Mouse (Mus musculus) MEL (cell line): ENCODE measurements around the gene Tax1bp3. TPM values are rescaled to one million over a fixed set of nuclear protein-coding genes. Genes with fewer than 3 reads are reported as not detected.

ENCODE experiments used
- DNase-seq: peaks from one replicate; pipeline ENCODE4 v3.0.0; 2011; ENCODE audit warnings: low read depth, low spot score
- H3K27ac ChIP-seq: 2 replicates; pipeline ENCODE4 v1.5.1; 2012; ENCODE audit warnings: low read depth, mild to moderate bottlenecking, control low read depth, low read length, moderate library complexity; ENCODE audit not compliant: control insufficient read depth
- H3K27me3 ChIP-seq, 2 experiments: fragments of 150-350 bp in 1 of 2; sonication (generic) in 1 of 2; 2 replicates each; pipeline ENCODE4 v1.6.1; 2012; ENCODE audit warnings: low read length in 2 of 2, mild to moderate bottlenecking in 2 of 2, improper control_type of control experiment in 1 of 2, moderate library complexity in 1 of 2; ENCODE audit not compliant: insufficient read depth in 2 of 2, control insufficient read depth in 1 of 2
- H3K36me3 ChIP-seq, 2 experiments: 2 replicates each; pipeline ENCODE4 v1.6.1; 2012 to 2014; ENCODE audit warnings: low read length in 2 of 2, improper control_type of control experiment in 1 of 2, inconsistent platforms in 1 of 2, mild to moderate bottlenecking in 1 of 2; ENCODE audit not compliant: insufficient read depth in 2 of 2, control insufficient read depth in 1 of 2
- H3K4me1 ChIP-seq, 2 experiments: fragments of 150-350 bp in 1 of 2; sonication (generic) in 1 of 2; 2 replicates each; pipeline ENCODE4 v1.6.1; 2012; ENCODE audit warnings: low read length in 2 of 2, improper control_type of control experiment in 1 of 2, mild to moderate bottlenecking in 1 of 2; ENCODE audit not compliant: insufficient read depth in 2 of 2, control insufficient read depth in 1 of 2
- H3K4me3 ChIP-seq, 2 experiments: fragments of 150-350 bp in 1 of 2; sonication (generic) in 1 of 2; 2 replicates each; pipeline ENCODE4 v1.5.1; 2012; ENCODE audit warnings: low read depth in 2 of 2, low read length in 2 of 2, mild to moderate bottlenecking in 2 of 2, moderate library complexity in 2 of 2, control low read depth in 1 of 2, improper control_type of control experiment in 1 of 2; ENCODE audit not compliant: control insufficient read depth in 1 of 2, insufficient read depth in 1 of 2
- H3K79me2 ChIP-seq: 2 replicates; pipeline ENCODE4 v1.6.1; 2012; ENCODE audit warnings: mild to moderate bottlenecking, low read length, moderate library complexity; ENCODE audit not compliant: control insufficient read depth, poor library complexity, insufficient read depth
- H3K9ac ChIP-seq: 2 replicates; pipeline ENCODE4 v1.6.1; 2012; ENCODE audit warnings: low read depth, mild to moderate bottlenecking, control low read depth, low read length, moderate library complexity; ENCODE audit not compliant: control insufficient read depth, poor library complexity, severe bottlenecking
- H3K9me3 ChIP-seq: fragments of 150-350 bp; sonication (generic); replicated peaks from 2 replicates; pipeline ENCODE4 v1.6.1; 2012; ENCODE audit warnings: mild to moderate bottlenecking, low read length, improper control_type of control experiment, moderate library complexity; ENCODE audit not compliant: insufficient read depth
- CHD1 ChIP-seq: IDR thresholded peaks from 2 replicates; pipeline ENCODE4 v1.6.1; 2012; ENCODE audit warnings: low read depth, mild to moderate bottlenecking, inconsistent platforms, low read length, improper control_type of control experiment
- CHD2 ChIP-seq: IDR thresholded peaks from 2 replicates; pipeline ENCODE4 v1.6.1; 2011; ENCODE audit warnings: low read length, improper control_type of control experiment
- CTCF ChIP-seq, 3 experiments: IDR thresholded peaks in 2 of 3; conservative IDR thresholded peaks in 1 of 3; 2 replicates each; pipeline ENCODE4 v1.5.1; 2011 to 2012; ENCODE audit warnings: low read length in 3 of 3, low read depth in 2 of 3, mild to moderate bottlenecking in 2 of 3, improper control_type of control experiment in 1 of 3, inconsistent platforms in 1 of 3, mixed read lengths in 1 of 3, moderate library complexity in 1 of 3; ENCODE audit not compliant: control insufficient read depth in 1 of 3, insufficient read depth in 1 of 3, poor library complexity in 1 of 3, severe bottlenecking in 1 of 3
- E2F4 ChIP-seq: IDR thresholded peaks from 2 replicates; pipeline ENCODE4 v1.6.1; 2011; ENCODE audit warnings: low read depth, low read length, improper control_type of control experiment, borderline replicate concordance
- ELF1 ChIP-seq: IDR thresholded peaks from 2 replicates; pipeline ENCODE4 v1.6.1; 2014; ENCODE audit warnings: low read depth, mild to moderate bottlenecking, inconsistent platforms, low read length, improper control_type of control experiment, moderate library complexity
- ETS1 ChIP-seq: IDR thresholded peaks from 2 replicates; pipeline ENCODE4 v1.6.1; 2012; ENCODE audit warnings: low read depth, mild to moderate bottlenecking, inconsistent platforms, low read length, improper control_type of control experiment, moderate library complexity
- GABPA ChIP-seq: IDR thresholded peaks from 2 replicates; pipeline ENCODE4 v1.6.1; 2012; ENCODE audit warnings: low read depth, mild to moderate bottlenecking, inconsistent platforms, low read length, improper control_type of control experiment, moderate library complexity
- KAT2A ChIP-seq: conservative IDR thresholded peaks from 2 replicates; pipeline ENCODE4 v1.6.1; 2012; ENCODE audit warnings: low read depth, low read length, improper control_type of control experiment, inconsistent platforms
- MAFK ChIP-seq: IDR thresholded peaks from 2 replicates; pipeline ENCODE4 v1.6.1; 2011; ENCODE audit warnings: low read depth, mild to moderate bottlenecking, low read length, improper control_type of control experiment, borderline replicate concordance
- MAX ChIP-seq: IDR thresholded peaks from 2 replicates; pipeline ENCODE4 v1.6.1; 2011; ENCODE audit warnings: low read length, improper control_type of control experiment
- MYC ChIP-seq: IDR thresholded peaks from 2 replicates; pipeline ENCODE4 v1.6.1; 2011; ENCODE audit warnings: low read depth, mild to moderate bottlenecking, low read length, improper control_type of control experiment, moderate library complexity
- NELFE ChIP-seq: IDR thresholded peaks from 2 replicates; pipeline ENCODE4 v1.6.1; 2011; ENCODE audit warnings: low read depth, low read length, improper control_type of control experiment
- POLR2A ChIP-seq, 2 experiments: IDR thresholded peaks; 2 replicates each; pipeline ENCODE4 v1.6.1; 2011 to 2012; ENCODE audit warnings: low read length in 2 of 2, mild to moderate bottlenecking in 2 of 2, control low read depth in 1 of 2, improper control_type of control experiment in 1 of 2, low read depth in 1 of 2, moderate library complexity in 1 of 2; ENCODE audit not compliant: control insufficient read depth in 1 of 2, insufficient read depth in 1 of 2, poor library complexity in 1 of 2
- POLR2AphosphoS5 ChIP-seq: IDR thresholded peaks from 2 replicates; pipeline ENCODE4 v1.6.1; 2012; ENCODE audit warnings: low read depth, borderline replicate concordance, mild to moderate bottlenecking, inconsistent platforms, low read length, moderate library complexity, mixed read lengths
- RAD21 ChIP-seq: IDR thresholded peaks from 2 replicates; pipeline ENCODE4 v1.6.1; 2011; ENCODE audit warnings: mild to moderate bottlenecking, low read depth, low read length, improper control_type of control experiment
- RCOR1 ChIP-seq: IDR thresholded peaks from 2 replicates; pipeline ENCODE4 v1.6.1; 2012; ENCODE audit warnings: low read depth, mild to moderate bottlenecking, inconsistent platforms, low read length, improper control_type of control experiment
- SIN3A ChIP-seq: IDR thresholded peaks from 2 replicates; pipeline ENCODE4 v1.6.1; 2012; ENCODE audit warnings: low read length, improper control_type of control experiment, inconsistent platforms
- SMC3 ChIP-seq: IDR thresholded peaks from 2 replicates; pipeline ENCODE4 v1.6.1; 2011; ENCODE audit warnings: low read depth, low read length, improper control_type of control experiment
- TAL1 ChIP-seq: IDR thresholded peaks from 2 replicates; pipeline ENCODE4 v1.6.1; 2012; ENCODE audit warnings: mild to moderate bottlenecking, inconsistent platforms, low read length, moderate library complexity, mixed read lengths
- UBTF ChIP-seq: IDR thresholded peaks from 2 replicates; pipeline ENCODE4 v1.6.1; 2012; ENCODE audit warnings: low read depth, mild to moderate bottlenecking, inconsistent platforms, low read length, improper control_type of control experiment, moderate library complexity, borderline replicate concordance; ENCODE audit not compliant: insufficient read depth
- USF1 ChIP-seq: IDR thresholded peaks from 2 replicates; pipeline ENCODE4 v1.6.1; 2014; ENCODE audit warnings: low read depth, mild to moderate bottlenecking, inconsistent platforms, low read length, improper control_type of control experiment, moderate library complexity
- USF2 ChIP-seq, 2 experiments: IDR thresholded peaks; 2 replicates each; pipeline ENCODE4 v1.6.1; 2011 to 2012; ENCODE audit warnings: improper control_type of control experiment in 2 of 2, low read length in 2 of 2, borderline replicate concordance in 1 of 2, inconsistent platforms in 1 of 2, low read depth in 1 of 2, mild to moderate bottlenecking in 1 of 2; ENCODE audit not compliant: insufficient read depth in 1 of 2
- ZC3H11A ChIP-seq: IDR thresholded peaks from 2 replicates; pipeline ENCODE4 v1.6.1; 2012; ENCODE audit warnings: low read depth, mild to moderate bottlenecking, inconsistent platforms, low read length, improper control_type of control experiment
- ZKSCAN1 ChIP-seq: IDR thresholded peaks from 2 replicates; pipeline ENCODE4 v1.6.1; 2012; ENCODE audit warnings: low read depth, mild to moderate bottlenecking, inconsistent platforms, low read length, improper control_type of control experiment, moderate library complexity
- ZMIZ1 ChIP-seq: IDR thresholded peaks from 2 replicates; pipeline ENCODE4 v1.6.1; 2012; ENCODE audit warnings: low read depth, mild to moderate bottlenecking, inconsistent platforms, low read length, improper control_type of control experiment, moderate library complexity
- ZNF384 ChIP-seq: IDR thresholded peaks from 2 replicates; pipeline ENCODE4 v1.6.1; 2012; ENCODE audit warnings: low read depth, mild to moderate bottlenecking, inconsistent platforms, low read length, improper control_type of control experiment
- polyA plus RNA-seq, 2 experiments: library from polyadenylated mRNA; stranded (reverse) in 1 of 2; unstranded in 1 of 2; fragments of >175 nt in 1 of 2; fragments of >200 nt in 1 of 2; gene quantifications; 2 replicates each; pipeline versions ENCODE4 v1.2.1 to v1.2.4; 2012; ENCODE audit warnings: low replicate concordance in 2 of 2, low read depth in 1 of 2; ENCODE audit not compliant: insufficient read length in 2 of 2, insufficient read depth in 1 of 2, missing spikeins in 1 of 2
- total RNA-seq: library from RNA; depleted of rRNA; stranded (reverse); fragments of 300-350 nt; gene quantifications from 2 replicates; pipeline ENCODE4 v1.2.3, GENCODE M21; 2012

Tax1bp3 gene
- total and polyA plus RNA-seq, 3 experiments: 13.1 to 30.9 TPM; not detected in 1

DNA sequence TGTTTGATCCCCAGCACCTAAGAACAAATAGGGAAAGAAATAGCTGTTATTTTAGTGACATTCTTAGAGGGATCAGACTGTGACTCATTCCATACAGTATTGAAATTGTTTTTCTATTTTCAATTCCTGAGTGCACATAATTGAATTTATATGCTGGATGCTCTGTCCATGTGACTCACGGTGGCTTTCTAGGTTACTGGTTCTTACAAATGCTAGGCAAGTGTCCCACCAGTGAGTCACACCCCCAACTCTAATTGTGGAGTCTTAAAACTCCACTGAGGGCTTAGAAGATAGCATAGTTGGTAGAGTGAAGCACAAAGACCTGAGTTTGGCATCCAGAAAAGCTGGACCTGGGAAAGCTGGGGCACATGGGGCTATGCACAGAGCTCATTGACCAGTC is 43.8 kb downstream of the Tax1bp3 start:
- TF ChIP-seq USF1: no peak
- no peak for TF ChIP-seq UBTF
- no peak for TF ChIP-seq CTCF (IDR thresholded peaks at IDR 0.05 in 2 of 3, conservative IDR thresholded peaks at IDR 0.05 in 1 of 3; ENCODE audit: control insufficient read depth in 1 of 3, insufficient read depth in 1 of 3, low read depth in 2 of 3, low read length in 3 of 3, poor library complexity in 1 of 3, severe bottlenecking in 1 of 3)
- no peak for TF ChIP-seq RCOR1
- TF ChIP-seq ZKSCAN1: no peak
- no peak for TF ChIP-seq POLR2A (IDR thresholded peaks at IDR 0.05; ENCODE audit: control insufficient read depth in 1 of 2, insufficient read depth in 1 of 2, low read depth in 1 of 2, low read length in 2 of 2, poor library complexity in 1 of 2)
- TF ChIP-seq ZNF384: no peak
- no peak for TF ChIP-seq KAT2A
- TF ChIP-seq CHD2: no peak
- no peak for TF ChIP-seq ELF1
- no peak for TF ChIP-seq MAFK
- no peak for TF ChIP-seq ZMIZ1
- no peak for TF ChIP-seq RAD21
- TF ChIP-seq CHD1: no peak
- no peak for TF ChIP-seq ZC3H11A
- no peak for TF ChIP-seq SIN3A
- no peak for TF ChIP-seq NELFE
- H3K79me2 ChIP-seq: no peaks in the 10 kb centered on the region
- H3K36me3 ChIP-seq: no peaks in the 10 kb centered on the region
- no peak overlapping the region for H3K9ac ChIP-seq
- no peaks in the 10 kb centered on the region for H3K4me1 ChIP-seq
- H3K9me3 ChIP-seq: no peaks in the 10 kb centered on the region
- no peaks in the 10 kb centered on the region for H3K27me3 ChIP-seq
- H3K27ac ChIP-seq: no peak overlapping the region
- H3K4me3 ChIP-seq: no peak overlapping the region
- DNase-seq: no peak

DNA sequence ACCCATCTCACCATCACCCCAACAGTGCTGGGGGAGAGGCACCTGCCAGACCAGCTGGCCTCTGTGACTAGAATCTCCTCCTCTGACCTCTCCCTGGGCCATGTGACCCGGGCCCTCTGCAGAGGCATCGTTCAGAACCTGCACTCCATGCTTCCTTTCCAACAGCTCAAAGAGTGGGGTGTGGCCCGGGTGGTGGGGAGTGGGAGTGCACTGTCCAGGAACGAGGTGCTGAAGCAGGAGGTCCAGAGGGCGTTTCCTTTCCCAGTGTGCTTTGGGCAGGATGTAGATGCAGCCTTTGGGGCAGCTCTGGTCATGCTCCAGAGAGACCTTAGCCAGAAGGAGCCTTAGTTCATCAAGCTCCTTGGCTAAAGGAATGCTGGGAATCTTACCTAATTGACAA is 46.0 kb downstream of the Tax1bp3 start:
- Histone ChIP-seq H3K9me3 (no peaks in the 10 kb centered on the region), H3K36me3 (no peaks in the 10 kb centered on the region), H3K4me3 (no peak overlapping the region), H3K27ac (no peak overlapping the region), H3K9ac (no peak overlapping the region), H3K27me3 (no peaks in the 10 kb centered on the region), H3K4me1 (no peaks in the 10 kb centered on the region), H3K79me2 (no peaks in the 10 kb centered on the region)
- TF ChIP-seq UBTF: no peak
- no peak for TF ChIP-seq GABPA
- TF ChIP-seq E2F4: no peak
- TF ChIP-seq ELF1: no peak
- TF ChIP-seq MAX: no peak
- no peak for TF ChIP-seq ETS1
- no peak for TF ChIP-seq POLR2AphosphoS5
- TF ChIP-seq CTCF (IDR thresholded peaks at IDR 0.05 in 2 of 3, conservative IDR thresholded peaks at IDR 0.05 in 1 of 3; ENCODE audit: control insufficient read depth in 1 of 3, insufficient read depth in 1 of 3, low read depth in 2 of 3, low read length in 3 of 3, poor library complexity in 1 of 3, severe bottlenecking in 1 of 3): no peak
- TF ChIP-seq CHD1: no peak
- no peak for TF ChIP-seq ZNF384
- TF ChIP-seq ZKSCAN1: no peak
- TF ChIP-seq SMC3: no peak
- TF ChIP-seq MYC: no peak
- no peak for TF ChIP-seq TAL1
- TF ChIP-seq USF2 (IDR thresholded peaks at IDR 0.05; ENCODE audit: borderline replicate concordance in 1 of 2, insufficient read depth in 1 of 2, low read depth in 1 of 2, low read length in 2 of 2): no peak
- DNase-seq: no peak
